Mouse (Mus musculus): Measurements from ENCODE around the gene C530025M09Rik. TPM values are rescaled to one million over a fixed set of nuclear protein-coding genes. Genes with fewer than 3 reads are reported as not detected.

C530025M09Rik gene
- not detected in 2 replicates for polyA plus RNA-seq (2012; ENCODE audit: insufficient read depth, insufficient read length, missing spikeins)

DNA sequence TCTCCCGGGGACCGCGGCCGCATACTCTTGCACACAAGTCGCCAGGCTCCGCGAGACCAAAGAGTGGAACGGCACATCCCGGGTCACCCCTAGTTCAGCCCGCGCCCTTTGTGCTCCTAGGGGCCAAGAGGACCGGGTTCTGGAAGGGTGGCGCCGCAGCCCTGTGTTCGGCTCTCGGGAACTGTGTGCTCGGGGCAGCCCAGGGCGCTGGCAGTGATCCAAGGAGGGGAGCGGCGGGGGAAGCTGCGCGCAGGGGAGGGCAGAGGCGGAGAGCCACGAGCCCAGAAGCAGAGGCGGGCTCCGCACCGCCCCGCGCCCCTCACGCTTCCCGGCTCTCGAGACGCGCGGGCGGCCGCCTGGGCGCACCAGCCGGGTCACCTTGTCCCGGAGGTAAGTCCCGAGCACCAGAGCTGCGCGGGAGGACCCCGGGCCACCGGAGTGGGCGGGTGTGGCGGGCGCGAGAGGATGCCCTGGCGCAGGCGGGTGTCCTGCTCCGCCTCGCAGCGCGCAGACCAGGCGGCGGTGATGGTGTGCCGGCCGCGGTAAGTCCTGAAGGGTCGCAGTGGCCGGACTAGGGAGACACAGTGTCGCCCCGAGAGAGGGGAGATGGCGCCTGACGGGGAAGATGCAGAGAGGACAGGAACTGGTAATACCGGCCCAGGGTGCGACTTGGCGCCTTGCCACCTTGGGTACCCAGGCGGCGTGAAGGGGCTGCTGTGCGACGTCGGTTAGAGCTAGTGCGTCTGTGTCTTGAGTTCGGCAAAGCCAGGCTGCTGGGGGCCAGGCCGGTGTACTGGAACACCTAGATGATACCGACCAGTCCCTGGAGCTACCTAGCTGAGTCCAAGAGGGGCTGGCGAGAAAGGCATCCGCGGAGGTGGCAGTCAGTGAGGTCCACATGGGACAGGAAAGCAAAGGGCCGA is at the start of gene C530025M09Rik:
C530025M09Rik (minus strand) TSS at position 678 of the 923 bp plus-strand sequence.
- Histone ChIP-seq H3K27ac (ENCODE audit: insufficient read depth, low read depth, low read length) (no peak within 1 kb of the TSS), H3K4me3 (ENCODE audit: insufficient read depth, low read length) (no peak within 1 kb of the TSS), H3K4me1 (ENCODE audit: control insufficient read depth, insufficient read depth, low read length) (no peaks in the 10 kb centered on the region)
- no peak for TF ChIP-seq POLR2A (IDR thresholded peaks at IDR 0.05; ENCODE audit: borderline replicate concordance, low read depth, low read length)
- no peak for TF ChIP-seq CTCF (IDR thresholded peaks at IDR 0.05; ENCODE audit: low read depth, low read length)

GRCm38 (mm10) chr2:149877954-149878353 is 46.9 kb upstream of the C530025M09Rik start:
- no peak overlapping the region for H3K4me3 ChIP-seq (ENCODE audit: insufficient read depth, low read length)
- TF ChIP-seq CTCF (IDR thresholded peaks at IDR 0.05; ENCODE audit: low read depth, low read length), result no peak
- TF ChIP-seq POLR2A (IDR thresholded peaks at IDR 0.05; ENCODE audit: borderline replicate concordance, low read depth, low read length), result no peak
- H3K27ac ChIP-seq (ENCODE audit: insufficient read depth, low read depth, low read length), result no peak overlapping the region
- no peaks in the 10 kb centered on the region for H3K4me1 ChIP-seq (ENCODE audit: control insufficient read depth, insufficient read depth, low read length)

- H3K27ac ChIP-seq (ENCODE audit: insufficient read depth, low read depth, low read length), result no peak overlapping the region
- no peak for TF ChIP-seq POLR2A (IDR thresholded peaks at IDR 0.05; ENCODE audit: borderline replicate concordance, low read depth, low read length)
- no peak for TF ChIP-seq CTCF (IDR thresholded peaks at IDR 0.05; ENCODE audit: low read depth, low read length)
Measured at GRCm38 (mm10) chr2:149873346-149873745, 42.3 kb upstream of the C530025M09Rik start.

DNA sequence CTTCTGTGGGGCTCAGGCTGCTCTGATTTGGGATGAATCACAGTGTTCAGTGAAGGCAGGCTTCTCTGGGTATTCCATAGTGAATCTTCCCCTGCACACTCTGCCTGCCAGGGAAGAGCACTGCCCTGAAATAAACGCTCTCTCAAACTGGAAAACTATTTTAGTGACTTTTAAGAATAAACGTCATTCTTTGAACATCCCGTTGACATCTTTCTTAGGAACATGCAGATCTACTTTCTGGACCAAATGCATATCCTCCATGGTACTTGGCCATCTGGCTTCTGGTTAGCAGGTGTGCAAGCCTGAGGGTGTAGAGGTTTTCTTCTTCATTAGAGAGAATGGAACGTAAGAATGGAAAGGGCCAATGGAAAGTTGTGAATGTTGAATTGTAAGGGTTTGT is 41.5 kb upstream of the C530025M09Rik start:
- TF ChIP-seq POLR2A (IDR thresholded peaks at IDR 0.05; ENCODE audit: borderline replicate concordance, low read depth, low read length), result no peak
- no peak for TF ChIP-seq CTCF (IDR thresholded peaks at IDR 0.05; ENCODE audit: low read depth, low read length)
- Histone ChIP-seq H3K4me3 (ENCODE audit: insufficient read depth, low read length) (no peak overlapping the region), H3K27ac (ENCODE audit: insufficient read depth, low read depth, low read length) (no peak overlapping the region), H3K4me1 (ENCODE audit: control insufficient read depth, insufficient read depth, low read length) (no peaks in the 10 kb centered on the region)

More at GRCm38 (mm10) chr2:149873346-149873745, 42.3 kb upstream of the C530025M09Rik start:
- Histone ChIP-seq H3K4me3 (ENCODE audit: insufficient read depth, low read length) (no peak overlapping the region), H3K4me1 (ENCODE audit: control insufficient read depth, insufficient read depth, low read length) (no peaks in the 10 kb centered on the region)

DNA sequence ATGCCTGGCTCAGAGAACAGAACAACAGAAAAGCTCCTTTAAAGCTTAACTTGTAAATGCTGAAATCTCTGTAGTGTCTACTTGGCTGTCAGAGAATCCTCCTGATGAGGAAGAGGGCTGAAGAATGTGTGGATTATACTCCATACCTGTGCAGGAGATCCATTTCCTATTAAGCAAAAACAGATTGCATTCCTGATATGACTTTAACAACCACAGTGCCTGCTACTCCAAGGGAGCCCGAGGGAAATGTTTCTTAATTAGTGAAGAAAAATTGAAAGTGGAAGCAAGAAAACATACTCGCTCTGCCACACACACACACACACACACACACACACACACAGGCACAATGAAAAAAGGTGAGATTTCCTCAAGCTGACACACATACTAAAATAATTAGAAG is 39.5 kb upstream of the C530025M09Rik start:
- H3K4me1 ChIP-seq (ENCODE audit: control insufficient read depth, insufficient read depth, low read length), result no peaks in the 10 kb centered on the region
- H3K4me3 ChIP-seq (ENCODE audit: insufficient read depth, low read length), result no peak overlapping the region
- no peak for TF ChIP-seq CTCF (IDR thresholded peaks at IDR 0.05; ENCODE audit: low read depth, low read length)
- TF ChIP-seq POLR2A (IDR thresholded peaks at IDR 0.05; ENCODE audit: borderline replicate concordance, low read depth, low read length), result no peak
- no peak overlapping the region for H3K27ac ChIP-seq (ENCODE audit: insufficient read depth, low read depth, low read length)

- no peak overlapping the region for H3K4me3 ChIP-seq (ENCODE audit: insufficient read depth, low read length)
- TF ChIP-seq CTCF (IDR thresholded peaks at IDR 0.05; ENCODE audit: low read depth, low read length), result no peak
- TF ChIP-seq POLR2A (IDR thresholded peaks at IDR 0.05; ENCODE audit: borderline replicate concordance, low read depth, low read length), result no peak
- no peak overlapping the region for H3K27ac ChIP-seq (ENCODE audit: insufficient read depth, low read depth, low read length)
- no peaks in the 10 kb centered on the region for H3K4me1 ChIP-seq (ENCODE audit: control insufficient read depth, insufficient read depth, low read length)
Measured at GRCm38 (mm10) chr2:149865914-149866435, 35.0 kb upstream of the C530025M09Rik start.

GRCm38 (mm10) chr2:149861002-149861401 is 30.0 kb upstream of the C530025M09Rik start:
- Histone ChIP-seq H3K27ac (ENCODE audit: insufficient read depth, low read depth, low read length) (no peak overlapping the region), H3K4me3 (ENCODE audit: insufficient read depth, low read length) (no peak overlapping the region), H3K4me1 (ENCODE audit: control insufficient read depth, insufficient read depth, low read length) (no peaks in the 10 kb centered on the region)
- TF ChIP-seq CTCF (IDR thresholded peaks at IDR 0.05; ENCODE audit: low read depth, low read length) (no peak), POLR2A (IDR thresholded peaks at IDR 0.05; ENCODE audit: borderline replicate concordance, low read depth, low read length) (no peak)

DNA sequence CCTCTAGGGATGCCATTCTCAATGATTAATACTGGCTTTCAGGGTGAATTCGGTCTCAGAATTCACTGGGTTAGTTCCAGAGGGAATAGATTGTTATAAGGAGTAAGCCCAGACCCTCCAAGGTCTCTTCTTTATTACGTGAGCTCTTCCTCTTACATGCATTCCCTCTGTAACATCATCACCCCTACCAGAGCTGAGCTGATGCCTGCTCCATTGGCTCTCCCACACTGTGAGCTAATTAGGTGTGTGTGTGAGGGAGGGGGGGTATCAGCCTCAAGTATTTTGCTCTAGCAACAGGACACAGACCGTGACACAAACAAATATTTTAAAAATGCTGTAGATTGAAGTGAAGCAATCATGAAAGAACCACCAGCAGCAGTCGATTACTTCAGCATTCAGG is 17.8 kb upstream of the C530025M09Rik start:
- Histone ChIP-seq H3K27ac (ENCODE audit: insufficient read depth, low read depth, low read length) (no peak overlapping the region), H3K4me3 (ENCODE audit: insufficient read depth, low read length) (no peak overlapping the region), H3K4me1 (ENCODE audit: control insufficient read depth, insufficient read depth, low read length) (no peaks in the 10 kb centered on the region)
- no peak for TF ChIP-seq CTCF (IDR thresholded peaks at IDR 0.05; ENCODE audit: low read depth, low read length)
- no peak for TF ChIP-seq POLR2A (IDR thresholded peaks at IDR 0.05; ENCODE audit: borderline replicate concordance, low read depth, low read length)

GRCm38 (mm10) chr2:149844575-149844974 is 13.6 kb upstream of the C530025M09Rik start:
- Histone ChIP-seq H3K27ac (ENCODE audit: insufficient read depth, low read depth, low read length) (no peak overlapping the region), H3K4me3 (ENCODE audit: insufficient read depth, low read length) (no peak overlapping the region), H3K4me1 (ENCODE audit: control insufficient read depth, insufficient read depth, low read length) (no peaks in the 10 kb centered on the region)
- no peak for TF ChIP-seq POLR2A (IDR thresholded peaks at IDR 0.05; ENCODE audit: borderline replicate concordance, low read depth, low read length)
- TF ChIP-seq CTCF (IDR thresholded peaks at IDR 0.05; ENCODE audit: low read depth, low read length), result no peak

DNA sequence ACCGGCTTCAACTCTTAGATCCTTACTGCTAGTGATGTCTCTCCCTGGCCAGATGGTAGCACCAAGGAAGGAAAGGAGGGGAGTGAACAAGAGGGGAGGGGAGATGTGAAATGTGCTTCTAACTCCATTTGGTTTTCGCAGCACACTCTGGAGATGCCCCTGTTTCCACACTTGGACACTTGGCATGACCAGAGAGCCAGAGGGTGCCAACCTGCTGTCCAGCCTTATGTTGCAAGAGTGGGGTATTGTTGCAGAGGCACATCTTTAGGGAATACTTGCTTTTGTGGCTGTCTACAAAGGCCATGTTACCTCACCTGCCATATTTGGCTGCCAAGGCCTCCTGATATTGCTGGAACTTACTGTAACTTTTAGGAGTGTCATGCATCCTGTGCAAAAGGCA is 8.7 kb upstream of the C530025M09Rik start:
- Histone ChIP-seq H3K4me1 (ENCODE audit: control insufficient read depth, insufficient read depth, low read length) (no peaks in the 10 kb centered on the region), H3K4me3 (ENCODE audit: insufficient read depth, low read length) (no peak overlapping the region), H3K27ac (ENCODE audit: insufficient read depth, low read depth, low read length) (no peak overlapping the region)
- TF ChIP-seq POLR2A (IDR thresholded peaks at IDR 0.05; ENCODE audit: borderline replicate concordance, low read depth, low read length), result no peak
- TF ChIP-seq CTCF (IDR thresholded peaks at IDR 0.05; ENCODE audit: low read depth, low read length), result no peak

All from bone marrow macrophage, adult 2 months (primary cell).